Mouse (Mus musculus) cerebellum, adult 2 months (tissue): ENCODE measurements around the gene 9130230L23Rik.

Experiments used
- CTCF ChIP-seq: fragments of 200-500 bp; IDR thresholded peaks from 2 replicates; pipeline ENCODE4 v1.5.1; 2011; ENCODE audit warnings: low read depth, mild to moderate bottlenecking, control low read depth, low read length, moderate library complexity, borderline replicate concordance; ENCODE audit not compliant: insufficient read depth
- POLR2A ChIP-seq: fragments of 200-500 bp; IDR thresholded peaks from 2 replicates; pipeline ENCODE4 v1.6.1; 2011; ENCODE audit warnings: low read length, control low read depth, borderline replicate concordance; ENCODE audit not compliant: insufficient read depth

GRCm38 (mm10) chr5:65965771-65966279 is 38.3 kb downstream of the 9130230L23Rik start:
- TF ChIP-seq CTCF (no peak), POLR2A (no peak)
